Mouse (Mus musculus): Measurements from ENCODE around the gene Sergef. TPM values are rescaled to one million over a fixed set of nuclear protein-coding genes. Genes with fewer than 3 reads are reported as not detected.

Sergef gene
- total RNA-seq, 2 experiments from 2014 or later, result 42.4 to 45.4 TPM

GRCm38 (mm10) chr7:46536456-46537097 lies 103.0 kb downstream of the Sergef start:
- DNase-seq, result no peak

GRCm38 (mm10) chr7:46535429-46535799 lies 104.2 kb downstream of the Sergef start:
- peak; percentile 37 to 62 for DNase-seq

GRCm38 (mm10) chr7:46534767-46535428 lies 104.7 kb downstream of the Sergef start:
- no peak for DNase-seq

GRCm38 (mm10) chr7:46533518-46533917 lies 106.1 kb downstream of the Sergef start:
- no peak for DNase-seq

- DNase-seq, result no peak
Measured at GRCm38 (mm10) chr7:46531345-46531744, 108.3 kb downstream of the Sergef start.

GRCm38 (mm10) chr7:46529930-46530329 lies 109.7 kb downstream of the Sergef start:
- no peak for DNase-seq

GRCm38 (mm10) chr7:46529259-46529658 lies 110.3 kb downstream of the Sergef start:
- DNase-seq, result no peak

- DNase-seq, result no peak
Measured at GRCm38 (mm10) chr7:46526665-46527154, 112.9 kb downstream of the Sergef start.

GRCm38 (mm10) chr7:46523215-46523614 lies 116.4 kb downstream of the Sergef start:
- no peak for DNase-seq

GRCm38 (mm10) chr7:46521794-46522193 lies 117.8 kb downstream of the Sergef start:
- no peak for DNase-seq

GRCm38 (mm10) chr7:46519148-46519547 lies 120.5 kb downstream of the Sergef start:
- no peak for DNase-seq

GRCm38 (mm10) chr7:46517158-46517557 lies 122.4 kb downstream of the Sergef start:
- no peak for DNase-seq

- no peak for DNase-seq
Measured at GRCm38 (mm10) chr7:46515960-46516359, 123.6 kb downstream of the Sergef start.

GRCm38 (mm10) chr7:46514981-46515380 lies 124.6 kb downstream of the Sergef start:
- DNase-seq, result no peak

- DNase-seq, result peak; percentile 22 to 37
Measured at GRCm38 (mm10) chr7:46513562-46513961, 126.0 kb downstream of the Sergef start.

- no peak for DNase-seq
Measured at GRCm38 (mm10) chr7:46512792-46513191, 126.8 kb downstream of the Sergef start.

- no peak for DNase-seq
Measured at GRCm38 (mm10) chr7:46510806-46511205, 128.8 kb downstream of the Sergef start.

GRCm38 (mm10) chr7:46509391-46510310 lies 130.0 kb downstream of the Sergef start:
- DNase-seq, result peak; percentile 33 to 41

- DNase-seq, result peak; percentile 14 to 17
Measured at GRCm38 (mm10) chr7:46508590-46509318, 130.9 kb downstream of the Sergef start.

- no peak for DNase-seq
Measured at GRCm38 (mm10) chr7:46504157-46504556, 135.4 kb downstream of the Sergef start.

GRCm38 (mm10) chr7:46502650-46503049 lies 137.0 kb downstream of the Sergef start:
- no peak for DNase-seq

- DNase-seq, result no peak
Measured at GRCm38 (mm10) chr7:46501458-46501857, 138.1 kb downstream of the Sergef start.

Measured in layer of hippocampus, postnatal 36 days (tissue).